Mouse (Mus musculus): ENCODE data around the gene Havcr2. TPM values are rescaled to one million over a fixed set of nuclear protein-coding genes. Genes with fewer than 3 reads are reported as not detected.

Gene Havcr2
- polyA plus RNA-seq, 1 experiment from 2014 or later, result 0.38 TPM

GRCm38 (mm10) chr11:46441774-46442173, 13.0 kb upstream of the Havcr2 start:
- H3K36me3 ChIP-seq (ENCODE audit: control insufficient read depth, insufficient read depth, low read length), result peaks cover 41% of the 10 kb centered on the region
- H3K9ac ChIP-seq (ENCODE audit: low read length), result no peak overlapping the region
- H3K9me3 ChIP-seq (ENCODE audit: control insufficient read depth, low read length), result no peaks in the 10 kb centered on the region
- no peak for ATAC-seq (ENCODE audit: insufficient number of reproducible peaks, insufficient read depth, low FRiP score, low read depth)
- H3K4me3 ChIP-seq (ENCODE audit: control insufficient read depth in 1 of 2, insufficient read depth in 1 of 2, low read depth in 1 of 2, low read length in 2 of 2), result no peak overlapping the region
- H3K27me3 ChIP-seq (ENCODE audit: control insufficient read depth, insufficient read depth, low read length), result no peaks in the 10 kb centered on the region
- no peak overlapping the region for H3K4me2 ChIP-seq (ENCODE audit: low read length)
- 88% methylated on average over 1 of the region's 1 CpGs for WGBS
- H3K4me1 ChIP-seq (ENCODE audit: control insufficient read depth in 2 of 2, insufficient read depth in 2 of 2, low read length in 2 of 2), result peaks cover 2 to 3% of the 10 kb centered on the region in 2 experiments; a peak in 3 of 4 replicates
- no peak overlapping the region for H3K27ac ChIP-seq (replicated peaks in 1 of 2; ENCODE audit: control insufficient read depth in 1 of 2, insufficient read depth in 1 of 2, low read depth in 2 of 2, low read length in 2 of 2)

GRCm38 (mm10) chr11:46443152-46443551, 11.6 kb upstream of the Havcr2 start:
- WGBS, result 90% methylated on average over 1 of the region's 1 CpGs
- Histone ChIP-seq H3K27me3 (ENCODE audit: control insufficient read depth, insufficient read depth, low read length) (no peaks in the 10 kb centered on the region), H3K4me1 (ENCODE audit: control insufficient read depth in 2 of 2, insufficient read depth in 2 of 2, low read length in 2 of 2) (no peaks in the 10 kb centered on the region; a peak in 1 of 4 replicates), H3K4me3 (ENCODE audit: control insufficient read depth in 1 of 2, insufficient read depth in 1 of 2, low read depth in 1 of 2, low read length in 2 of 2) (no peak overlapping the region), H3K36me3 (ENCODE audit: control insufficient read depth, insufficient read depth, low read length) (peaks cover 41% of the 10 kb centered on the region), H3K4me2 (ENCODE audit: low read length) (no peak overlapping the region), H3K27ac (replicated peaks in 1 of 2; ENCODE audit: control insufficient read depth in 1 of 2, insufficient read depth in 1 of 2, low read depth in 2 of 2, low read length in 2 of 2) (no peak overlapping the region), H3K9ac (ENCODE audit: low read length) (no peak overlapping the region), H3K9me3 (ENCODE audit: control insufficient read depth, low read length) (no peaks in the 10 kb centered on the region)
- no peak for ATAC-seq (ENCODE audit: insufficient number of reproducible peaks, insufficient read depth, low FRiP score, low read depth)

GRCm38 (mm10) chr11:46443979-46444378, 10.8 kb upstream of the Havcr2 start:
- Histone ChIP-seq H3K9me3 (ENCODE audit: control insufficient read depth, low read length) (no peaks in the 10 kb centered on the region), H3K27me3 (ENCODE audit: control insufficient read depth, insufficient read depth, low read length) (no peaks in the 10 kb centered on the region), H3K4me1 (ENCODE audit: control insufficient read depth in 2 of 2, insufficient read depth in 2 of 2, low read length in 2 of 2) (no peaks in the 10 kb centered on the region), H3K36me3 (ENCODE audit: control insufficient read depth, insufficient read depth, low read length) (peaks cover 38% of the 10 kb centered on the region), H3K27ac (replicated peaks in 1 of 2; ENCODE audit: control insufficient read depth in 1 of 2, insufficient read depth in 1 of 2, low read depth in 2 of 2, low read length in 2 of 2) (no peak overlapping the region), H3K4me2 (ENCODE audit: low read length) (no peak overlapping the region), H3K9ac (ENCODE audit: low read length) (no peak overlapping the region), H3K4me3 (ENCODE audit: control insufficient read depth in 1 of 2, insufficient read depth in 1 of 2, low read depth in 1 of 2, low read length in 2 of 2) (no peak overlapping the region)
- WGBS, result 86% methylated on average over 5 of the region's 5 CpGs
- no peak for ATAC-seq (ENCODE audit: insufficient number of reproducible peaks, insufficient read depth, low FRiP score, low read depth)

GRCm38 (mm10) chr11:46446150-46446549, 8.6 kb upstream of the Havcr2 start:
- no peaks in the 10 kb centered on the region for H3K27me3 ChIP-seq (ENCODE audit: control insufficient read depth, insufficient read depth, low read length)
- peaks cover 19% of the 10 kb centered on the region for H3K36me3 ChIP-seq (ENCODE audit: control insufficient read depth, insufficient read depth, low read length)
- ATAC-seq (ENCODE audit: insufficient number of reproducible peaks, insufficient read depth, low FRiP score, low read depth), result no peak
- no peak overlapping the region for H3K27ac ChIP-seq (replicated peaks in 1 of 2; ENCODE audit: control insufficient read depth in 1 of 2, insufficient read depth in 1 of 2, low read depth in 2 of 2, low read length in 2 of 2)
- H3K4me1 ChIP-seq (ENCODE audit: control insufficient read depth in 2 of 2, insufficient read depth in 2 of 2, low read length in 2 of 2), result no peaks in the 10 kb centered on the region
- no peak overlapping the region for H3K4me2 ChIP-seq (ENCODE audit: low read length)
- 86% methylated on average over 6 of the region's 6 CpGs for WGBS
- no peak overlapping the region for H3K9ac ChIP-seq (ENCODE audit: low read length)
- H3K4me3 ChIP-seq (ENCODE audit: control insufficient read depth in 1 of 2, insufficient read depth in 1 of 2, low read depth in 1 of 2, low read length in 2 of 2), result no peak overlapping the region
- H3K9me3 ChIP-seq (ENCODE audit: control insufficient read depth, low read length), result no peaks in the 10 kb centered on the region

- no peaks in the 10 kb centered on the region for H3K4me1 ChIP-seq (ENCODE audit: control insufficient read depth in 2 of 2, insufficient read depth in 2 of 2, low read length in 2 of 2)
- WGBS, result 70% methylated on average over 13 of the region's 13 CpGs
- H3K4me3 ChIP-seq (ENCODE audit: control insufficient read depth in 1 of 2, insufficient read depth in 1 of 2, low read depth in 1 of 2, low read length in 2 of 2), result no peak overlapping the region
- no peaks in the 10 kb centered on the region for H3K27me3 ChIP-seq (ENCODE audit: control insufficient read depth, insufficient read depth, low read length)
- H3K9me3 ChIP-seq (ENCODE audit: control insufficient read depth, low read length), result no peaks in the 10 kb centered on the region
- peaks cover 6% of the 10 kb centered on the region; the same call in 1 of the 2 replicates for H3K36me3 ChIP-seq (ENCODE audit: control insufficient read depth, insufficient read depth, low read length)
- H3K27ac ChIP-seq (replicated peaks in 1 of 2; ENCODE audit: control insufficient read depth in 1 of 2, insufficient read depth in 1 of 2, low read depth in 2 of 2, low read length in 2 of 2), result no peak overlapping the region
- H3K9ac ChIP-seq (ENCODE audit: low read length), result no peak overlapping the region
- no peak for ATAC-seq (ENCODE audit: insufficient number of reproducible peaks, insufficient read depth, low FRiP score, low read depth)
- H3K4me2 ChIP-seq (ENCODE audit: low read length), result no peak overlapping the region
Measured at GRCm38 (mm10) chr11:46447644-46448484, 6.9 kb upstream of the Havcr2 start.

- H3K4me3 ChIP-seq (ENCODE audit: control insufficient read depth in 1 of 2, insufficient read depth in 1 of 2, low read depth in 1 of 2, low read length in 2 of 2), result no peak overlapping the region
- ATAC-seq (ENCODE audit: insufficient number of reproducible peaks, insufficient read depth, low FRiP score, low read depth), result no peak
- 74% methylated on average over 11 of the region's 11 CpGs for WGBS
- H3K36me3 ChIP-seq (ENCODE audit: control insufficient read depth, insufficient read depth, low read length), result no peaks in the 10 kb centered on the region
- no peak overlapping the region for H3K4me2 ChIP-seq (ENCODE audit: low read length)
- no peaks in the 10 kb centered on the region for H3K9me3 ChIP-seq (ENCODE audit: control insufficient read depth, low read length)
- no peaks in the 10 kb centered on the region for H3K27me3 ChIP-seq (ENCODE audit: control insufficient read depth, insufficient read depth, low read length)
- H3K9ac ChIP-seq (ENCODE audit: low read length), result no peak overlapping the region
- no peaks in the 10 kb centered on the region for H3K4me1 ChIP-seq (ENCODE audit: control insufficient read depth in 2 of 2, insufficient read depth in 2 of 2, low read length in 2 of 2)
- no peak overlapping the region for H3K27ac ChIP-seq (replicated peaks in 1 of 2; ENCODE audit: control insufficient read depth in 1 of 2, insufficient read depth in 1 of 2, low read depth in 2 of 2, low read length in 2 of 2)
Measured at GRCm38 (mm10) chr11:46449461-46450080, 5.2 kb upstream of the Havcr2 start.

GRCm38 (mm10) chr11:46459960-46460359, 5.2 kb downstream of the Havcr2 start:
- no peak overlapping the region for H3K27ac ChIP-seq (replicated peaks in 1 of 2; ENCODE audit: control insufficient read depth in 1 of 2, insufficient read depth in 1 of 2, low read depth in 2 of 2, low read length in 2 of 2)
- no peak overlapping the region for H3K9ac ChIP-seq (ENCODE audit: low read length)
- H3K36me3 ChIP-seq (ENCODE audit: control insufficient read depth, insufficient read depth, low read length), result no peaks in the 10 kb centered on the region
- no peaks in the 10 kb centered on the region for H3K4me1 ChIP-seq (ENCODE audit: control insufficient read depth in 2 of 2, insufficient read depth in 2 of 2, low read length in 2 of 2)
- H3K4me3 ChIP-seq (ENCODE audit: control insufficient read depth in 1 of 2, insufficient read depth in 1 of 2, low read depth in 1 of 2, low read length in 2 of 2), result no peak overlapping the region
- whole genome bisulfite sequencing, result 78% methylated on average over 3 of the region's 3 CpGs
- ATAC-seq (ENCODE audit: insufficient number of reproducible peaks, insufficient read depth, low FRiP score, low read depth), result no peak
- no peaks in the 10 kb centered on the region for H3K9me3 ChIP-seq (ENCODE audit: control insufficient read depth, low read length)
- H3K4me2 ChIP-seq (ENCODE audit: low read length), result no peak overlapping the region
- H3K27me3 ChIP-seq (ENCODE audit: control insufficient read depth, insufficient read depth, low read length), result no peaks in the 10 kb centered on the region

Data from heart, embryonic 14.5 days (tissue).